Mouse (Mus musculus): Measurements from ENCODE around the gene Cyp2u1.

DNA sequence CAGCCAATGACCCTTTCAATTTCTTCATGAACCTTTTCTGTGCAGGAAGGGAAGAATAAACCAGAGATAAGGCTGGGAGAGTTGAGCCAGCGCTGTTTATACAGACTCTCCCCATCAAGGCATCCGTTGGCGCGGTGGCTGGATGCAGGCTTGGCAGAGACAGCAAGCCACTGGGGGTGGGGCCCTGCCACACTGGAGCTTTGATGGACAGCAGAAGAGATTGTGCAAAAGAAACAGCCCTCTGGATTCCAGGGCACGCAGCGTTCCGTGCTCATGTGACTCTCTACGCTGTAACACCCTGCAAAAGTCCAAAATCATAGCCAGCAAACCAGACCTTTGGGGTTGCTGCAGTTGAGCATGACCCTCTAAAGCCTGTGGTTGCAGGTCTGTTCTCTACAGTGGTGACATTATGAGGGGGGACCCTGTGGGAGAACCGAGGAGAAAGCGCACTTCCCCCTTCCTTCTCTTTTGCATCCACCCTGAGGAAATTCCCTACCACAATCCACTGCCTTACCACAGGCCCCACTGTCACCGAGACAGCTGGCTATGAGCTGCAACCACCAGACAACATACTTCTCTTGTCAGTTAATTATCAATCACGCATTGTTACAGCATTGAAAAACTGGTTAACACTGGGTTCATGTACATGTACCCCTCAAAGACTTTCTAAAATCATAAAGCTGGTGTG is 7.4 kb downstream of the Cyp2u1 start:
- TF ChIP-seq MYOG (IDR thresholded peaks at IDR 0.05; ENCODE audit: control insufficient read depth, extremely low read depth, insufficient read length) (no peak), CTCF (IDR thresholded peaks at IDR 0.05; ENCODE audit: control insufficient read depth, insufficient read depth, insufficient read length) (no peak), USF1 (IDR thresholded peaks at IDR 0.05; ENCODE audit: low read depth) (no peak), MYOD1 (IDR thresholded peaks at IDR 0.05; ENCODE audit: control insufficient read depth, insufficient read length, low read depth) (no peak)
